Mouse (Mus musculus) myocyte (in vitro differentiated cells): ENCODE data around the gene Epb41l4b. TPM values are rescaled to one million over a fixed set of nuclear protein-coding genes. Genes with fewer than 3 reads are reported as not detected.

Source experiments
- H3K27me3 ChIP-seq: one replicate; pipeline ENCODE4 v1.6.1; 2011; ENCODE audit not compliant: control insufficient read depth, insufficient read depth, insufficient read length
- H3K36me3 ChIP-seq: one replicate; pipeline ENCODE4 v1.6.1; 2011; ENCODE audit not compliant: control insufficient read depth, insufficient read depth
- H3K4me2 ChIP-seq: one replicate; pipeline ENCODE4 v1.6.1; 2011; ENCODE audit warnings: low read depth, control low read depth
- H3K4me3 ChIP-seq: one replicate; pipeline ENCODE4 v1.5.1; 2011; ENCODE audit warnings: mild to moderate bottlenecking, control low read depth, moderate library complexity
- H3K79me2 ChIP-seq: one replicate; pipeline ENCODE4 v1.6.1; 2011; ENCODE audit not compliant: control insufficient read depth, insufficient read depth
- H3ac ChIP-seq: one replicate; pipeline ENCODE4 v1.6.1; 2011; ENCODE audit not compliant: control insufficient read depth, insufficient read length
- CEBPB ChIP-seq: IDR thresholded peaks from 2 replicates; pipeline ENCODE4 v1.6.1; 2011; ENCODE audit warnings: mild to moderate bottlenecking, moderate library complexity; ENCODE audit not compliant: poor library complexity, insufficient read depth, severe bottlenecking
- E2F4 ChIP-seq: IDR thresholded peaks from one replicate; pipeline ENCODE4 v1.6.1; 2011; ENCODE audit warnings: mild to moderate bottlenecking, control low read depth, moderate library complexity; ENCODE audit not compliant: insufficient read depth
- MAX ChIP-seq: IDR thresholded peaks from one replicate; pipeline ENCODE4 v1.6.1; 2011; ENCODE audit warnings: low read depth, mild to moderate bottlenecking, control low read depth
- MYOD1 ChIP-seq, 3 experiments: IDR thresholded peaks; one replicate each; pipeline ENCODE4 v1.6.1; 2011; ENCODE audit warnings: control low read depth in 2 of 3, low read depth in 2 of 3, mild to moderate bottlenecking in 2 of 3, moderate library complexity in 1 of 3; ENCODE audit not compliant: insufficient read length in 2 of 3, control insufficient read depth in 1 of 3
- MYOG ChIP-seq, 3 experiments: IDR thresholded peaks; one replicate each; pipeline ENCODE4 v1.6.1; 2011; ENCODE audit warnings: control low read depth in 2 of 3, low read depth in 2 of 3, mild to moderate bottlenecking in 2 of 3; ENCODE audit not compliant: insufficient read length in 2 of 3, control insufficient read depth in 1 of 3, insufficient read depth in 1 of 3
- POLR2A ChIP-seq: IDR thresholded peaks from one replicate; pipeline ENCODE4 v1.6.1; 2011; ENCODE audit warnings: low read depth, mild to moderate bottlenecking, control low read depth, moderate library complexity; ENCODE audit not compliant: insufficient read length
- POLR2AphosphoS2 ChIP-seq: IDR thresholded peaks from one replicate; pipeline ENCODE4 v1.6.1; 2011; ENCODE audit warnings: low read depth, control low read depth; ENCODE audit not compliant: insufficient read length
- REST ChIP-seq: IDR thresholded peaks from one replicate; pipeline ENCODE4 v1.6.1; 2011; ENCODE audit warnings: mild to moderate bottlenecking, control low read depth, moderate library complexity; ENCODE audit not compliant: insufficient read depth, insufficient read length
- SRF ChIP-seq: IDR thresholded peaks from one replicate; pipeline ENCODE4 v1.6.1; 2011; ENCODE audit warnings: low read depth; ENCODE audit not compliant: control insufficient read depth, insufficient read length
- TCF12 ChIP-seq: IDR thresholded peaks from one replicate; pipeline ENCODE4 v1.6.1; 2011; ENCODE audit warnings: mild to moderate bottlenecking, control low read depth; ENCODE audit not compliant: poor library complexity, insufficient read depth, severe bottlenecking
- TCF3 ChIP-seq: IDR thresholded peaks from one replicate; pipeline ENCODE4 v1.6.1; 2011; ENCODE audit warnings: low read depth, control low read depth; ENCODE audit not compliant: insufficient read length
- USF1 ChIP-seq: IDR thresholded peaks from one replicate; pipeline ENCODE4 v1.6.1; 2011; ENCODE audit warnings: low read depth, mild to moderate bottlenecking, control low read depth, moderate library complexity
- polyA plus RNA-seq: library from polyadenylated mRNA; unstranded; fragments of >200 nt; fragmentation: generic; extraction: Trizol; gene quantifications from one replicate; pipeline ENCODE4 v1.2.1, GENCODE M21; 2012; ENCODE audit warnings: missing spikeins

Gene Epb41l4b
- polyA plus RNA-seq, 1 experiment = 0.31 TPM

DNA sequence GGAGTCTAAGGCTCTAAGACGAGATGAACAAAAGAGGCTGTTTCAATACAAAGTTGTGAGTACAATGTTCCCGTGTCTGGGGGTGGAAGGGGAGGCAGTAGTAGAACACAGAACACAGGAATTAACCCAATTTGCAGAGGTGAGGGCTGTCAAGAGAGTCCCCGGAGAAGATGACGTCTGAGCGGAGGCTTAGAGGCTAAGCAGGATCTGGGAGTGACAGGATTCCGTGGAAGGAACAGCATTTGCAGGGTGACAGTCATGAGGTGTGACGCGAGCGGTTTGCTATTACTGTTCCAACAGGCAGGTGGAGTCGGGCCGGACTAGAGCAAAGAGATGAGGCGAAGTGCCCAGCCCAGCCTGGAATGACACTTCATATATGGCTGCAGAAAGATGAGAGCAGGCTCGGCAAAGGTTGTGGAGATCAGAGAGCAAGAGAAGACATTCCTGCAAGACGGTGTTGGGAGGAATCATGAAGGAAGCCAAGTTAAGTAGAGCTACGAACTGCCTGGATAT is 82.9 kb downstream of the Epb41l4b start:
- no peak overlapping the region for H3K4me2 ChIP-seq
- H3K79me2 ChIP-seq = no peaks in the 10 kb centered on the region
- no peak overlapping the region for H3K4me3 ChIP-seq
- TF ChIP-seq SRF (no peak), E2F4 (no peak), MYOG (IDR thresholded peaks at IDR 0.05; ENCODE audit: control insufficient read depth in 1 of 3, insufficient read depth in 1 of 3, insufficient read length in 2 of 3, low read depth in 2 of 3) (no peak), TCF12 (no peak), CEBPB (no peak), MAX (no peak), POLR2AphosphoS2 (no peak), TCF3 (no peak), MYOD1 (IDR thresholded peaks at IDR 0.05; ENCODE audit: control insufficient read depth in 1 of 3, insufficient read length in 2 of 3, low read depth in 2 of 3) (no peak)
- H3ac ChIP-seq = no peak overlapping the region
- no peaks in the 10 kb centered on the region for H3K36me3 ChIP-seq
- peaks cover 60% of the 10 kb centered on the region for H3K27me3 ChIP-seq

DNA sequence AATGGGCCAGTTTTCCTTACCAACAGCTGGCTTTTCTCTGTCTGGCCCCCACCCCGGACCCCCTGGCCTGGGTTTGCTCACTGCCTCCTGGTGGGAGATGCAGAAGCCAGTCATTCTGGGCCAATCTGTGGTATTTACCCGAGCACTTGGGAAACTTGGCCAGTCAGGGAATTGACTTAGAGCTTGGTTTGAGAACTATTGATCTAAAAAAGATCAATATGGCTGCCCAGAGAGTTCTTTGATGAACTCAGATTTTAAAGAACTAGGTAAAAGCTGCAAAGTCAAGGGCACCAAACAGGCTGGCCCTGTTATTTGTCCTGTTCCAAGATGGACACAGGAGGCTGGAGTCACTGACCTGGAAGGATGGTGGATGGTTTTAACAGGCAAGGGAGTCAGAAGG is 84.6 kb downstream of the Epb41l4b start:
- TF ChIP-seq POLR2AphosphoS2 (no peak), USF1 (no peak), MAX (no peak), E2F4 (no peak), TCF3 (no peak), TCF12 (no peak), MYOD1 (IDR thresholded peaks at IDR 0.05; ENCODE audit: control insufficient read depth in 1 of 3, insufficient read length in 2 of 3, low read depth in 2 of 3) (no peak), SRF (no peak), MYOG (IDR thresholded peaks at IDR 0.05; ENCODE audit: control insufficient read depth in 1 of 3, insufficient read depth in 1 of 3, insufficient read length in 2 of 3, low read depth in 2 of 3) (no peak), REST (no peak), POLR2A (no peak), CEBPB (no peak)
- no peak overlapping the region for H3K4me2 ChIP-seq
- H3K79me2 ChIP-seq = no peaks in the 10 kb centered on the region
- no peak overlapping the region for H3K4me3 ChIP-seq
- H3K36me3 ChIP-seq = no peaks in the 10 kb centered on the region
- peaks cover 63% of the 10 kb centered on the region for H3K27me3 ChIP-seq
- H3ac ChIP-seq = no peak overlapping the region

DNA sequence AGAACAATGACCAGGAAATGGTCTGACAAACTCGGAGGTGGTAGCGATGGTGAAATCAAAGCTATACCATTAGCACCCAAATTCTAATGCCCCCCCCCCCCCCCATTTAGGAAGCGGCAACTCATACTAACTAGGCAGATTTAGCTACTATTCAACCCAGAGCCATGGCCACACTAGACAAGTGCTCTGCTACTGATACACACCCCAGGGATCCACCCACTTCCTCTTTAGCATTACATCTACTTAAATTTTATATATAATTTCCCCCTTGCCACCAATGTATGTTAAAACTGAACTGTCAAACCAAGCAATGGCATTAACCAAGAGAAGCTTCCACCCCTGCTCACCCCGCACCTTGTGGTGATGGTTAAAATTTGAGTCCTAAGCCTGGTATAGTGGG is 85.6 kb downstream of the Epb41l4b start:
- Histone ChIP-seq H3K4me3 (no peak overlapping the region), H3K79me2 (no peaks in the 10 kb centered on the region), H3ac (no peak overlapping the region), H3K27me3 (peaks cover 58% of the 10 kb centered on the region), H3K36me3 (no peaks in the 10 kb centered on the region), H3K4me2 (no peak overlapping the region)
- no peak for TF ChIP-seq CEBPB
- no peak for TF ChIP-seq MAX
- no peak for TF ChIP-seq SRF
- TF ChIP-seq POLR2AphosphoS2 = no peak
- no peak for TF ChIP-seq TCF12
- no peak for TF ChIP-seq E2F4

DNA sequence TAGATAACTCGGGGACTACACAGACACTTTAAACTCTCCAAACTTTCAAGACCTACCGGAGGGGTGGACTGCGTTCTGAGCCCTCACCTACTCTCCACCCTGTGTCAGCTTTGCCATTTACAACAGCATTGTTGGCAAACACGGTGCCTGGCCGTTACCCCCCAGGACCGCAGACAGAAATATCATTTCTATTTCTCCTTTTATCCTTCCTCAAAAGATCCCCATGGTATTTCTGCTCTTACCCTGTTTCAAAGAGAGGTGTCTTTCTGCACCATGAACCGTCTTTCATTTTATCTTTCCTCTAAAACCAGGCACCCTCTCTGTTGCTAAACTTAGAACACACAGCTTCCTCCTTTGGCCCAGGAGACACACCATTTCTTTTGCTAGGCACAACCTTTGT is 87.6 kb downstream of the Epb41l4b start:
- Histone ChIP-seq H3ac (no peak overlapping the region), H3K36me3 (no peaks in the 10 kb centered on the region), H3K4me3 (no peak overlapping the region), H3K4me2 (no peak overlapping the region), H3K27me3 (peaks cover 46% of the 10 kb centered on the region), H3K79me2 (no peaks in the 10 kb centered on the region)
- TF ChIP-seq REST (no peak), POLR2A (no peak), MYOG (IDR thresholded peaks at IDR 0.05; ENCODE audit: control insufficient read depth in 1 of 3, insufficient read depth in 1 of 3, insufficient read length in 2 of 3, low read depth in 2 of 3) (no peak), MYOD1 (IDR thresholded peaks at IDR 0.05; ENCODE audit: control insufficient read depth in 1 of 3, insufficient read length in 2 of 3, low read depth in 2 of 3) (no peak), TCF3 (no peak), SRF (no peak), POLR2AphosphoS2 (no peak), USF1 (no peak), TCF12 (no peak), MAX (no peak), CEBPB (no peak), E2F4 (no peak)

DNA sequence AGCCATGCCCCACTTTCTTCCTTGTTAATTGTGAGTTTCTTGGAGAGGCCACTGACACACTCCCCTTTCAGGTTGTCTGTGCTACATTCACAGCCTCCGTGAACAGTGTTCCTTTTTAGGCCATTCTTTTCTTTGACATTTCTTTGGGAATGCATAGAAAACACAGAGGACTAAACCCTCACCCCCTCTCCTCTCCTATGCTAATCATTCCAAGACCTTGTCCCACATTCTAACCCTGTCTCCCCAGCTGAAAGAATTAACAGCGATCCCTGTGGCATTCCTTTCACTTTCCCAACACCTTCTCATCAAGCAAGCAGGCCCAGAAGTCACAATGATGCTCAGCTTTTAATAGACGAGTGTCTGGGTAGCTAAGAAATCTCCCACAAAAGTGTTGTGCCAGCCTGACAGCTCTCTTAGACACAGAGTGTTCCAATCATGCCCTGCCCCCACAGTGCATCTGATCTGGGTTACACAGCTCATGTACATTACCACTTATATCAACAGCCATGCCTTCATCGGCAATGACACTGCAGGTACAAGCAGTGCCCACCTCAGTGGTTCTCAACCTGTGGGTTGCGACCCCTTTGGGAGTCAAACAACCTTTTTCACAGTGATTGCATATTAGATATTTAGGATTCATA is 93.8 kb downstream of the Epb41l4b start:
- Histone ChIP-seq H3K4me2 (no peak overlapping the region), H3ac (no peak overlapping the region), H3K79me2 (no peaks in the 10 kb centered on the region), H3K36me3 (no peaks in the 10 kb centered on the region), H3K4me3 (no peak overlapping the region), H3K27me3 (peaks cover 18% of the 10 kb centered on the region)
- TF ChIP-seq USF1 (no peak), TCF3 (no peak), SRF (no peak), MYOD1 (IDR thresholded peaks at IDR 0.05; ENCODE audit: control insufficient read depth in 1 of 3, insufficient read length in 2 of 3, low read depth in 2 of 3) (no peak), POLR2A (no peak), REST (no peak), TCF12 (no peak), E2F4 (no peak), POLR2AphosphoS2 (no peak), MAX (no peak), MYOG (IDR thresholded peaks at IDR 0.05; ENCODE audit: control insufficient read depth in 1 of 3, insufficient read depth in 1 of 3, insufficient read length in 2 of 3, low read depth in 2 of 3) (no peak)
